Mouse (Mus musculus): ENCODE data around the gene Cysrt1. TPM values are rescaled to one million over a fixed set of nuclear protein-coding genes. Genes with fewer than 3 reads are reported as not detected.

The Cysrt1 gene
- polyA plus RNA-seq, 1 experiment: 0.80 TPM

GRCm38 (mm10) chr2:25196172-25196954 lies 45.9 kb downstream of the Cysrt1 start, which contains the start of gene Tor4a:
Gene Tor4a, minus strand, starts transcription at chr2:25196886.
- no peak within 1 kb of the TSS for H3K27ac ChIP-seq (ENCODE audit: insufficient read depth, low read length)
- WGBS: 27% methylated on average over 8 of the region's 8 CpGs
- H3K27me3 ChIP-seq (ENCODE audit: control insufficient read depth, insufficient read depth, low read length): no peaks in the 10 kb centered on the region
- TF ChIP-seq CTCF (IDR thresholded peaks at IDR 0.05; ENCODE audit: borderline replicate concordance, insufficient read depth, low read depth, low read length) (no peak), POLR2A (IDR thresholded peaks at IDR 0.05; ENCODE audit: borderline replicate concordance, insufficient read depth, low read length) (no peak)
- no peak within 1 kb of the TSS for H3K4me3 ChIP-seq (replicated peaks; ENCODE audit: insufficient read depth, low read depth, low read length)
- peaks cover 3% of the 10 kb centered on the region; the same call in 1 of the 2 replicates for H3K4me1 ChIP-seq (ENCODE audit: control insufficient read depth, insufficient read depth, low read length)
- DNase-seq: no peak

- H3K27ac ChIP-seq (ENCODE audit: insufficient read depth, low read length): no peak overlapping the region
Observed at GRCm38 (mm10) chr2:25195211-25196156, 46.8 kb downstream of the Cysrt1 start.

GRCm38 (mm10) chr2:25194486-25195171 lies 47.6 kb downstream of the Cysrt1 start:
- Histone ChIP-seq H3K27me3 (ENCODE audit: control insufficient read depth, insufficient read depth, low read length) (no peaks in the 10 kb centered on the region), H3K4me3 (replicated peaks; ENCODE audit: insufficient read depth, low read depth, low read length) (no peak overlapping the region), H3K27ac (ENCODE audit: insufficient read depth, low read length) (no peak overlapping the region), H3K4me1 (ENCODE audit: control insufficient read depth, insufficient read depth, low read length) (peaks cover 3% of the 10 kb centered on the region; the same call in 1 of the 2 replicates)
- WGBS: 83% methylated on average over 17 of the region's 17 CpGs
- no peak for TF ChIP-seq CTCF (IDR thresholded peaks at IDR 0.05; ENCODE audit: borderline replicate concordance, insufficient read depth, low read depth, low read length)
- no peak for TF ChIP-seq POLR2A (IDR thresholded peaks at IDR 0.05; ENCODE audit: borderline replicate concordance, insufficient read depth, low read length)
- no peak for DNase-seq

More at GRCm38 (mm10) chr2:25195211-25196156, 46.8 kb downstream of the Cysrt1 start:
- 28% methylated on average over 55 of the region's 55 CpGs for WGBS
- peaks cover 3% of the 10 kb centered on the region; the same call in 1 of the 2 replicates for H3K4me1 ChIP-seq (ENCODE audit: control insufficient read depth, insufficient read depth, low read length)
- TF ChIP-seq POLR2A (IDR thresholded peaks at IDR 0.05; ENCODE audit: borderline replicate concordance, insufficient read depth, low read length) (no peak), CTCF (IDR thresholded peaks at IDR 0.05; ENCODE audit: borderline replicate concordance, insufficient read depth, low read depth, low read length) (no peak)
- H3K27me3 ChIP-seq (ENCODE audit: control insufficient read depth, insufficient read depth, low read length): no peaks in the 10 kb centered on the region
- no peak overlapping the region for H3K4me3 ChIP-seq (replicated peaks; ENCODE audit: insufficient read depth, low read depth, low read length)
- no peak for DNase-seq

- H3K27ac ChIP-seq (ENCODE audit: insufficient read depth, low read length): no peak overlapping the region
- WGBS: 77% methylated on average over 5 of the region's 5 CpGs
Observed at GRCm38 (mm10) chr2:25194006-25194405, 48.2 kb downstream of the Cysrt1 start.

GRCm38 (mm10) chr2:25193330-25193770 lies 48.9 kb downstream of the Cysrt1 start:
- no peak for TF ChIP-seq POLR2A (IDR thresholded peaks at IDR 0.05; ENCODE audit: borderline replicate concordance, insufficient read depth, low read length)
- peak; percentile 97 for TF ChIP-seq CTCF (IDR thresholded peaks at IDR 0.05; ENCODE audit: borderline replicate concordance, insufficient read depth, low read depth, low read length)
- peak; percentile 84 to 87 for DNase-seq
- Histone ChIP-seq H3K27ac (ENCODE audit: insufficient read depth, low read length) (no peak overlapping the region), H3K4me1 (ENCODE audit: control insufficient read depth, insufficient read depth, low read length) (peaks cover 3% of the 10 kb centered on the region; the same call in 1 of the 2 replicates), H3K4me3 (replicated peaks; ENCODE audit: insufficient read depth, low read depth, low read length) (no peak overlapping the region), H3K27me3 (ENCODE audit: control insufficient read depth, insufficient read depth, low read length) (no peaks in the 10 kb centered on the region)
- WGBS: under 1% methylated on average over 6 of the region's 6 CpGs

More at GRCm38 (mm10) chr2:25194006-25194405, 48.2 kb downstream of the Cysrt1 start:
- DNase-seq: no peak
- TF ChIP-seq POLR2A (IDR thresholded peaks at IDR 0.05; ENCODE audit: borderline replicate concordance, insufficient read depth, low read length) (no peak), CTCF (IDR thresholded peaks at IDR 0.05; ENCODE audit: borderline replicate concordance, insufficient read depth, low read depth, low read length) (no peak)
- no peak overlapping the region for H3K4me3 ChIP-seq (replicated peaks; ENCODE audit: insufficient read depth, low read depth, low read length)
- no peaks in the 10 kb centered on the region for H3K27me3 ChIP-seq (ENCODE audit: control insufficient read depth, insufficient read depth, low read length)
- H3K4me1 ChIP-seq (ENCODE audit: control insufficient read depth, insufficient read depth, low read length): peaks cover 3% of the 10 kb centered on the region; the same call in 1 of the 2 replicates

Other genes with a start within 250 kb of the Cysrt1 start
- 203 and 244 TPM in 2 replicates for gene Nsmf, start 188.1 kb downstream of the Cysrt1 start, polyA plus RNA-seq (2012; rRNA removed)
- gene Entpd8, start 162.1 kb downstream of the Cysrt1 start, polyA plus RNA-seq (2012; rRNA removed): not detected in 2 replicates
- gene Noxa1, start 147.3 kb downstream of the Cysrt1 start, polyA plus RNA-seq (2012; rRNA removed): not detected in 2 replicates
- gene Nrarp, start 61.7 kb downstream of the Cysrt1 start, polyA plus RNA-seq (2012; rRNA removed): 7.7 and 9.4 TPM in 2 replicates
- gene Tor4a, start 45.6 kb downstream of the Cysrt1 start, polyA plus RNA-seq (2012; rRNA removed): 3.6 and 4.2 TPM in 2 replicates
- gene Nelfb, start 31.0 kb downstream of the Cysrt1 start, polyA plus RNA-seq (2012; rRNA removed): 69.4 and 84.5 TPM in 2 replicates
- not detected in 2 replicates for gene Stpg3, start 27.8 kb downstream of the Cysrt1 start, polyA plus RNA-seq (2012; rRNA removed)
- gene Fam166a, start 23.7 kb downstream of the Cysrt1 start, polyA plus RNA-seq (2012; rRNA removed): 0.10 and 0.11 TPM in 2 replicates
- 647 and 663 TPM in 2 replicates for gene Tubb4b, start 17.8 kb downstream of the Cysrt1 start, polyA plus RNA-seq (2012; rRNA removed)
- gene Slc34a3, start 8.1 kb downstream of the Cysrt1 start, polyA plus RNA-seq (2012; rRNA removed): 0.73 and 0.92 TPM in 2 replicates
- gene Rnf224, start 5.7 kb downstream of the Cysrt1 start, polyA plus RNA-seq (2012; rRNA removed): not detected in 2 replicates
- 423 and 427 TPM in 2 replicates for gene Rnf208, start 197 bp downstream of the Cysrt1 start, polyA plus RNA-seq (2012; rRNA removed)
- gene AL732309.1, start 4.4 kb upstream of the Cysrt1 start, polyA plus RNA-seq (2012; rRNA removed): 12.5 and 14.1 TPM in 2 replicates
- 31.9 and 33.4 TPM in 2 replicates for gene Tmem203, start 13.0 kb upstream of the Cysrt1 start, polyA plus RNA-seq (2012; rRNA removed)
- gene Tprn, start 20.2 kb upstream of the Cysrt1 start, polyA plus RNA-seq (2012; rRNA removed): 91.0 and 96.9 TPM in 2 replicates
- 74.5 and 75.9 TPM in 2 replicates for gene Ssna1, start 30.0 kb upstream of the Cysrt1 start, polyA plus RNA-seq (2012; rRNA removed)
- gene Anapc2, start 30.0 kb upstream of the Cysrt1 start, polyA plus RNA-seq (2012; rRNA removed): 103 TPM in 2 replicates
- gene Tmem210, start 45.7 kb upstream of the Cysrt1 start, polyA plus RNA-seq (2012; rRNA removed): not detected in 2 replicates
- 0.20 and 0.21 TPM in 2 replicates for gene Lrrc26, start 47.5 kb upstream of the Cysrt1 start, polyA plus RNA-seq (2012; rRNA removed)
- gene Grin1, start 76.7 kb upstream of the Cysrt1 start, polyA plus RNA-seq (2012; rRNA removed): 282 and 290 TPM in 2 replicates
- 33.2 and 34.1 TPM in 2 replicates for gene Man1b1, start 89.9 kb upstream of the Cysrt1 start, polyA plus RNA-seq (2012; rRNA removed)
- 63.1 and 71.2 TPM in 2 replicates for gene Dpp7, start 113.9 kb upstream of the Cysrt1 start, polyA plus RNA-seq (2012; rRNA removed)
- gene Uap1l1, start 123.2 kb upstream of the Cysrt1 start, polyA plus RNA-seq (2012; rRNA removed): 19.0 and 22.1 TPM in 2 replicates
- 4.4 and 4.7 TPM in 2 replicates for gene Sapcd2, start 129.9 kb upstream of the Cysrt1 start, polyA plus RNA-seq (2012; rRNA removed)
- 12.3 and 12.5 TPM in 2 replicates for gene Entpd2, start 153.4 kb upstream of the Cysrt1 start, polyA plus RNA-seq (2012; rRNA removed)
- 502 and 505 TPM in 2 replicates for gene Npdc1, start 156.9 kb upstream of the Cysrt1 start, polyA plus RNA-seq (2012; rRNA removed)
- gene Fut7, start 180.8 kb upstream of the Cysrt1 start, polyA plus RNA-seq (2012; rRNA removed): 0.51 and 0.71 TPM in 2 replicates
- 285 and 294 TPM in 2 replicates for gene Abca2, start 186.3 kb upstream of the Cysrt1 start, polyA plus RNA-seq (2012; rRNA removed)
- gene Clic3, start 214.4 kb upstream of the Cysrt1 start, polyA plus RNA-seq (2012; rRNA removed): 0.84 and 2.8 TPM in 2 replicates
- 196 and 230 TPM in 2 replicates for gene Paxx, start 218.6 kb upstream of the Cysrt1 start, polyA plus RNA-seq (2012; rRNA removed)
- 2,130 and 2,485 TPM in 2 replicates for gene Ptgds, start 227.6 kb upstream of the Cysrt1 start, polyA plus RNA-seq (2012; rRNA removed)

Data from cerebellum, adult 2 months (tissue).